12 mouse cellular contexts compared by ENCODE assay signal in genomic region chr17:75460621-75461020, GRCm38 (mm10). TPM values are rescaled to one million over a fixed set of nuclear protein-coding genes. Genes with fewer than 3 reads are reported as not detected.
DNase-seq lines count a peak whose midpoint lies in the region; ATAC-seq and TF ChIP-seq lines count a peak whose summit lies in the region.
"Had no signal": no experiment of that assay in that cellular context is flagged by ENCODE, and none has a peak within 500 bp of the region (broad histone marks: within the 10 kb centered on the region; RNA-seq: fewer than 3 reads in every experiment).

No protein-coding gene starts in this region.

- peak; percentile 35; the same call in 1 of the 2 replicates for TF ChIP-seq CTCF in forebrain, postnatal 0 days (IDR thresholded peaks at IDR 0.05; ENCODE audit: low read depth)
- peak; percentile 36; the same call in 1 of the 2 replicates for TF ChIP-seq CTCF in liver, adult 2 months (IDR thresholded peaks at IDR 0.05; ENCODE audit: low read depth, low read length)
- peak; percentile 14; the same call in 1 of the 2 replicates for TF ChIP-seq CTCF in embryonic fibroblast, embryonic 13.5 days (IDR thresholded peaks at IDR 0.05; ENCODE audit: borderline replicate concordance, insufficient read depth, low read length)

- H3K27ac ChIP-seq in forebrain, postnatal 0 days (ENCODE audit: low read depth, low read length), result no peak overlapping the region
- no peak overlapping the region for H3K27ac ChIP-seq in forebrain, embryonic 15.5 days (replicated peaks)
- no peak overlapping the region for H3K27ac ChIP-seq in liver, adult 2 months (replicated peaks; ENCODE audit: insufficient read depth, low read depth, low read length)
- no peak overlapping the region for H3K27ac ChIP-seq in embryonic fibroblast, embryonic 13.5 days (ENCODE audit: insufficient read depth, low read length)
- H3K27ac ChIP-seq: hindbrain, embryonic 12.5 days had no signal

- no peak overlapping the region for H3K4me2 ChIP-seq in forebrain, postnatal 0 days (ENCODE audit: low read depth)
- H3K4me2 ChIP-seq in forebrain, embryonic 15.5 days (replicated peaks), result no peak overlapping the region
- H3K4me2 ChIP-seq: heart, embryonic 11.5 days; hindbrain, embryonic 12.5 days had no signal

- TF ChIP-seq POLR2A in liver, adult 2 months (IDR thresholded peaks at IDR 0.05; ENCODE audit: extremely low read depth, insufficient read depth, low read length), result no peak
- no peak for TF ChIP-seq POLR2A in embryonic fibroblast, embryonic 13.5 days (IDR thresholded peaks at IDR 0.05; ENCODE audit: low read depth, low read length)

- no peaks in the 10 kb centered on the region for H3K36me3 ChIP-seq in forebrain, postnatal 0 days (ENCODE audit: insufficient read depth)
- no peaks in the 10 kb centered on the region for H3K36me3 ChIP-seq in forebrain, embryonic 15.5 days
- no peaks in the 10 kb centered on the region for H3K36me3 ChIP-seq in liver, adult 2 months (ENCODE audit: control insufficient read depth, insufficient read depth, low read length)
- H3K36me3 ChIP-seq: hindbrain, embryonic 12.5 days had no signal

- DNase-seq in forebrain, postnatal 0 days, result no peak
- no peak for DNase-seq in liver, adult 2 months (ENCODE audit: extremely low read depth, low read depth, low spot score)
- DNase-seq in liver (no peak), A20 (ENCODE audit: low read depth, low spot score) (peak; percentile 84)
- DNase-seq in urinary bladder, postnatal 25 days (ENCODE audit: low spot score), result no peak
- DNase-seq in left cerebral cortex, postnatal 14 days (ENCODE audit: low spot score in 2 of 2), result no peak
- DNase-seq: embryo, embryonic 11 days; right cerebral cortex, postnatal 25 days had no signal

- H3K9me3 ChIP-seq in forebrain, postnatal 0 days (ENCODE audit: low read length), result no peaks in the 10 kb centered on the region
- H3K9me3 ChIP-seq in forebrain, embryonic 15.5 days, result no peaks in the 10 kb centered on the region
- H3K9me3 ChIP-seq: hindbrain, embryonic 12.5 days had no signal

- H3K4me3 ChIP-seq in forebrain, postnatal 0 days (ENCODE audit: low read depth, low read length), result no peak overlapping the region
- H3K4me3 ChIP-seq in forebrain, embryonic 15.5 days, result no peak overlapping the region
- H3K4me3 ChIP-seq in liver, adult 2 months (ENCODE audit: insufficient read depth, low read depth, low read length), result no peak overlapping the region
- no peak overlapping the region for H3K4me3 ChIP-seq in embryonic fibroblast, embryonic 13.5 days (ENCODE audit: insufficient read depth, low read length)
- H3K4me3 ChIP-seq: hindbrain, embryonic 12.5 days had no signal

- peaks cover 6% of the 10 kb centered on the region; the same call in 1 of the 2 replicates for H3K4me1 ChIP-seq in forebrain, postnatal 0 days (ENCODE audit: insufficient read depth)
- H3K4me1 ChIP-seq in forebrain, embryonic 15.5 days, result 0 out of 2 replicates have a peak, but pooled peaks cover 10% of the 10 kb centered on the region
- H3K4me1 ChIP-seq in liver, adult 2 months (ENCODE audit: control insufficient read depth, insufficient read depth, low read length), result peaks cover 2% of the 10 kb centered on the region
- peaks cover 7% of the 10 kb centered on the region for H3K4me1 ChIP-seq in embryonic fibroblast, embryonic 13.5 days (ENCODE audit: control insufficient read depth, insufficient read depth, low read length)

- H3K9ac ChIP-seq in forebrain, postnatal 0 days, result no peak overlapping the region
- no peak overlapping the region for H3K9ac ChIP-seq in forebrain, embryonic 15.5 days (replicated peaks)
- no peak overlapping the region for H3K9ac ChIP-seq in liver, adult 2 months (ENCODE audit: low read depth, low read length)
- H3K9ac ChIP-seq: hindbrain, embryonic 12.5 days had no signal

- no peak for ATAC-seq in forebrain, postnatal 0 days
- no peak for ATAC-seq in forebrain, embryonic 15.5 days (replicated peaks)

- intact Hi-C loops in left cerebral cortex, postnatal 14 days (cut with DNase I), result no loop called here

- no peaks in the 10 kb centered on the region for H3K79me2 ChIP-seq in liver, adult 2 months (ENCODE audit: control insufficient read depth, insufficient read depth, low read length)

- H3K27me3 ChIP-seq in forebrain, postnatal 0 days (ENCODE audit: insufficient read depth, low read length), result no peaks in the 10 kb centered on the region
- no peaks in the 10 kb centered on the region for H3K27me3 ChIP-seq in forebrain, embryonic 15.5 days
- H3K27me3 ChIP-seq in liver, adult 2 months (ENCODE audit: control insufficient read depth, insufficient read depth, low read length), result no peaks in the 10 kb centered on the region
- H3K27me3 ChIP-seq: hindbrain, embryonic 12.5 days had no signal

- 88% methylated on average over 6 of the region's 6 CpGs for WGBS in forebrain, postnatal 0 days
- WGBS in forebrain, embryonic 15.5 days, result 90% methylated on average over 6 of the region's 6 CpGs
- 93% methylated on average over 6 of the region's 6 CpGs for WGBS in liver, adult 2 months

RNA-seq across cellular contexts. Expression of gene Rasgrp3, which starts 24.9 kb away (rescaled TPM):
- total RNA-seq in forebrain, postnatal 0 days (2014; rRNA removed), result 5.5 and 13.8 TPM in 2 replicates
- polyA plus RNA-seq in forebrain, postnatal 0 days (2015; fragmentation: Nextera tagmentation; extraction: Ambion mirVana), result 4.4 and 4.5 TPM in 2 replicates
- 5.1 and 7.1 TPM in 2 replicates for polyA plus RNA-seq in forebrain, embryonic 15.5 days (2015; fragmentation: Nextera tagmentation; extraction: Ambion mirVana)
- total RNA-seq in liver, adult 2 months (2014; rRNA removed), result 7.9 and 11.9 TPM in 2 replicates
- polyA plus RNA-seq in liver, adult 2 months (2012; rRNA removed), result 1.5 and 1.7 TPM in 2 replicates
- polyA plus RNA-seq in embryonic fibroblast, embryonic 13.5 days (2011; ENCODE audit: insufficient read length, low read depth, missing spikeins), result 3.6 and 7.5 TPM in 2 replicates
- 10 to 100 TPM; 13.2 to 13.4 TPM for total RNA-seq in left cerebral cortex, postnatal 14 days (2021)
